Comparison of ENCODE assay signal across 12 mouse cellular contexts in the genomic region with DNA sequence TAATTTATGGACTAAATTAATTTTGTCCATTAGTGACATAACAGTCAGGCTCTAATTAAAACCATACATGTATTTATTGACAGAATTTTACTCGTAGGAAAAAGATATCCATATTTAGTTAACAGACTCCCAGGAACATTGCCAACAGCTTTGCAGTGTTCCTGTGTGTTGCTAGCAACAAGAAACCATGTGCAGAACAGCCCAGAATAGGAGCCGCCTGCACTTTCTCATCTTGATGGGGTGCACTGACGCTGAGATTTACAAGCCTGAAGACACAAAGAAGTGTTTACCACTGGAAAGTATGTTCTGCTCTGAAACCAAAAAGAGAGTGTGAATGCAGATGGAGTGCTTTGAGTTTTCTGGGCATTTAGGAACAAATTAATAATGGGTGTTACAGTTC.
A peak's percentile ranks its signal among the peaks of the same experiment; 100 is the strongest.
DNase-seq lines count a peak whose midpoint lies in the region; ATAC-seq lines count a peak whose summit lies in the region.
"Had no signal": no experiment of that assay in that cellular context is flagged by ENCODE, and none has a peak within 500 bp of the region (broad histone marks: within the 10 kb centered on the region; RNA-seq: fewer than 3 reads in every experiment).

No protein-coding gene starts in this region.

- peak; percentile 57; the same call in 1 of the 2 replicates for ATAC-seq in lung, embryonic 15.5 days (ENCODE audit: borderline replicate concordance, extremely low read depth, low FRiP score, low TSS enrichment)
- peak; percentile 82 for ATAC-seq in stomach, embryonic 15.5 days (ENCODE audit: insufficient read depth, low FRiP score, low read depth)

- H3K27me3 ChIP-seq in lung, embryonic 15.5 days = no peaks in the 10 kb centered on the region
- H3K27me3 ChIP-seq in stomach, embryonic 15.5 days (replicated peaks) = no peaks in the 10 kb centered on the region
- H3K27me3 ChIP-seq: limb, embryonic 12.5 days had no signal

- no peak overlapping the region for H3K4me3 ChIP-seq in lung, embryonic 15.5 days
- no peak overlapping the region for H3K4me3 ChIP-seq in stomach, embryonic 15.5 days (replicated peaks)
- H3K4me3 ChIP-seq: erythroblast, embryonic 14.5 days; limb, embryonic 12.5 days; myocyte had no signal

- H3K4me2 ChIP-seq in lung, embryonic 15.5 days = no peak overlapping the region
- H3K4me2 ChIP-seq in stomach, embryonic 15.5 days = no peak overlapping the region
- H3K4me2 ChIP-seq: limb, embryonic 12.5 days had no signal

- H3K4me1 ChIP-seq in lung, embryonic 15.5 days = no peaks in the 10 kb centered on the region
- no peaks in the 10 kb centered on the region for H3K4me1 ChIP-seq in stomach, embryonic 15.5 days
- H3K4me1 ChIP-seq: limb, embryonic 12.5 days had no signal

- peak; percentile 2 to 6 for DNase-seq in cerebellum, postnatal 10 days
- DNase-seq in cerebellum, adult 11 months = no peak
- DNase-seq in lung, adult 18-20 months = no peak
- DNase-seq in layer of hippocampus, postnatal 36 days = peak; percentile 37 to 40
- no peak for DNase-seq in gastrocnemius, postnatal 10 days
- no peak for DNase-seq in thymus, postnatal 25 days
- DNase-seq: thymus, postnatal 4 days had no signal

- no peak overlapping the region for H3K27ac ChIP-seq in lung, embryonic 15.5 days
- H3K27ac ChIP-seq in stomach, embryonic 15.5 days = no peak overlapping the region
- H3K27ac ChIP-seq: limb, embryonic 12.5 days had no signal

- 41% methylated on average over 3 of the region's 3 CpGs for WGBS in lung, embryonic 15.5 days
- 33% methylated on average over 3 of the region's 3 CpGs for whole genome bisulfite sequencing in stomach, embryonic 15.5 days

- no peaks in the 10 kb centered on the region for H3K36me3 ChIP-seq in lung, embryonic 15.5 days
- no peaks in the 10 kb centered on the region for H3K36me3 ChIP-seq in stomach, embryonic 15.5 days
- H3K36me3 ChIP-seq: limb, embryonic 12.5 days had no signal

- H3K9me3 ChIP-seq in lung, embryonic 15.5 days = no peaks in the 10 kb centered on the region
- no peaks in the 10 kb centered on the region for H3K9me3 ChIP-seq in stomach, embryonic 15.5 days
- H3K9me3 ChIP-seq: limb, embryonic 12.5 days had no signal

- no peak overlapping the region for H3K9ac ChIP-seq in lung, embryonic 15.5 days
- no peak overlapping the region for H3K9ac ChIP-seq in stomach, embryonic 15.5 days
- H3K9ac ChIP-seq: limb, embryonic 12.5 days had no signal

Comparison
In these comparisons a context has a peak if more than half of its experiments do, and no peak if none do; other contexts are left out.
1. DNase-seq: peak in cerebellum, postnatal 10 days (2 of 2) and layer of hippocampus, postnatal 36 days (2 of 2); none in cerebellum, adult 11 months (single experiment), lung, adult 18-20 months (0 of 2), gastrocnemius, postnatal 10 days (single experiment) and thymus, postnatal 25 days (single experiment).